Mouse (Mus musculus) kidney, adult 11 months (tissue): ENCODE results near the gene Slc16a5.
"Not testable (repeated sequence)": the region's sequence is repeated elsewhere in the genome, so short reads cannot be mapped to it uniquely, and the experiment has no call there.

Source experiments
- DNase-seq: peaks from one replicate; pipeline ENCODE4 v3.0.0; 2022

The Slc16a5 gene

DNA sequence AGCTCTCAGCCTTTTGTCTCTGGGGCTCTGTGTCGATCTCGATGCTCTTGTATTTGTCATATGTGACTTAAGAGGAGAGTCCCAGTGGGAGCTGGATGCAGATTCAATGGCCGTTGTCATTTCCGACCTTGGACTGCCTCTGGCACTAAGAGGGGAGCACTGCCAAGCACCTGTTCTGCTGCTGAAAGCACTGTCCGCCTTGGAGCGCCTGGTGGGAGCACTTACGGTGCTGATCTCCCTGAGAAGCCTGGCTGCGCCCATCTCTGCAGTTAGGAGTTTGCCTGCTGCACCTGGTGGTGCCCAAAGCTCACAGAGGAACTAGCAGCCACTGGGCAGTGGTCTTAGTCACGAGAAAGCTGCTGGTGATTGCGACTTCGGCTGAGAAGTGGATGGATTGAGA is 21.0 kb downstream of the Slc16a5 start:
- no peak for DNase-seq

DNA sequence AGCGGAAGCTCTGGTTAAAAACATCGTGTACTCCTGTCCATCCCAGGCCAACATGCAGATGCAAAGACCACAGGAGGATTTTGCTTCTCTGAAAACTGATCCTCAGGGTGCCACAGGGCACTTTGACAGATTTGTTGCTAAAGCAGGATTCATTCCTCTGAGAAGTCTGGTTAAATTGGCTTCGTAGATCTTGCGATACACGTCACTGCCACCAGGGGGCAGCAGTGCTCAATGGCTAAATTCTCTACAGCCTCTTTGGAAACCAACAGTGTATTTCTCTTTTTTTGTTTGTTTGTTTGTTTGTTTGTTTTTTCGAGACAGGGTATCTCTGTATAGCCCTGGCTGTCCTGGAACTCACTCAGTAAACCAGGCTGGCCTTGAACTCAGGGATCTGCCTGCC is 21.5 kb downstream of the Slc16a5 start:
- DNase-seq: peak; percentile 51

DNA sequence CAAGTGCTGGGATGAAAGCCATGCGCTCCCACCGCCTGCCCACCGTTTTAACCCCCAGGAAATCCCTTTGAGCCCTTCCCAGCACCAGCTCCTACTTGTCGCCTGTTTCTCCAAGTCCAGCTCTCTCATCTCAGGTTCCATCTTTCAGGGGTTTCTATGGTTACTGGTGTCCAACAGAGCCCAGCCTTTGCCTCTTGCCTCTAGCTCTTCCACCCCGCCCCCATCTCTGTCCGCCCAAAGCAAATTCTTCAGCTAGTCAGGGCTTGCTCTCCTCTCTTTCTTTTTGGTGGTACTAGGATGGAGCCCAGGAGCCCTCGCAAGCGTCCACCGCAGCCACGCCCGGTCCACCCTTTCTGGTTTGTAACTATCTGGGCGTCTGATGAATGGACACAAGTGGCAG is 22.9 kb downstream of the Slc16a5 start:
- DNase-seq: no peak

DNA sequence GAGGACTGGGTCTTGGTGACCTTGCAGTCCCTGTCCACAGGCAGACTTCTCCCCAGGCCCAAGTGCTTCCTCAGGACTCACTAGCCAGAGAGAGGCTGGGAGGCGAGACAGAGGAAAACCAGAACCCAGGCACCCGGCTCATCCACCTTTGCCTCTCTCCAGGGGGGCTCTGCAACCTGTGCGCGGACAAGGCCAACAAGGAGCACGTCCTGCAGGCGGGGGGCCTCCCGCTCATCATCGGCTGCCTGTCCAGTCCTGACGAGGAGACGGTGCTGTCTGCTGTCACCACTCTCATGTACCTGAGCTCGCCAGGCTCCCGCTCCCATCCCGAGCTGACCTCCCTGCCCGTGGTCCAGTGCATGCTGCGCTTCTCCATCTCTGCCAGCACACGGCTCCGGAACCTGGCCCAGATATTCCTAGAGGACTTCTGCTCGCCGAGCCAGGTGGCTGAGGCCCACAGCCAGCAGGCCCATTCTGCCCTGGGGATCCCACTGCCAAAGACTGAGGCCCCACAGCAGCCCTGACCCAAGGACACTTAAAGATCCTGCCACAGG is 26.4 kb downstream of the Slc16a5 start:
- DNase-seq: no peak

DNA sequence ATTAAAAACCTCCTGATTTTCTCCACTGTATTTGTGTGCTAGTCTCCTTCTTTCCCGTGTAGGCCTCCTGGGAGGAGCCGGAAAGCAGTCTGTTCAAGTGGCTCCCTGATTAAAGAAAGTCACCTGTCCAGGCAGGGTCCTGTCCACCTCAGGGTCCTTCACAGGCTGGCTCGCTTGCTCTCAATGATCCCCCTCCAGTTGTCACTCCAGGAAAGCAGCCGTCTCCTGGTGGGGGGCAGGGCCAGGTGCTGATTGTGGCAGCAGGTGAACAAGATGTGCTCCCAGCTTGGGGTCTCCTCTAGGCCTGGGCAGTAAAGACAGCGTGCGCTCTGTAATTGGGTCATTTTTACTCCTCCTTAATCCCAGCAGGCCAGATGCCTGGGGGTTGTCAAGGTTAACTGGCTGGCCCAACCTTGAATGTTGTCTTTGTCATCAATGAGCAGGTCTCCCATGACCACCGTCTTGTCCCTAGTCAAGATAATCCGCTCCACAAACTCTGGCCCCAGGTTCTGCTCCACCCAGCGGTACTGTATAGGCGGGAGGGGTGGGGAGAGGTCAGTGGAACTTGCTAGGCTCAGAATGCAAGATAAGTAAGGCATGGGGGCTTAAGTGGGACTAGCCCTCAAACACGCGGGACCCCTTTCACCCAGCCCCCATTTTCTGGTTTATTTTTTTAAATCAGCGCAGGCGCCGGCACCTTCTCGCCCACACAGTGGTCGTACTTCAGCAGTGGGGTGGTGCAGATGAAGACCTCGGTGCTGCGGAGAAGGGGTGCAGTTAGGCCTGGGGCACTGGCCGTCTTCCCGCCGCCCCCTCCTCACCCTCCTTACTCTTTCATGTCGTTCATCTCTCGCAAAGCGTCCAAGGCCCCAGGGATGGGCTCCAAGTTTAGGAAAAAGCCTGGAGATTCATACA is 28.4 kb downstream of the Slc16a5 start:
- DNase-seq: no peak

DNA sequence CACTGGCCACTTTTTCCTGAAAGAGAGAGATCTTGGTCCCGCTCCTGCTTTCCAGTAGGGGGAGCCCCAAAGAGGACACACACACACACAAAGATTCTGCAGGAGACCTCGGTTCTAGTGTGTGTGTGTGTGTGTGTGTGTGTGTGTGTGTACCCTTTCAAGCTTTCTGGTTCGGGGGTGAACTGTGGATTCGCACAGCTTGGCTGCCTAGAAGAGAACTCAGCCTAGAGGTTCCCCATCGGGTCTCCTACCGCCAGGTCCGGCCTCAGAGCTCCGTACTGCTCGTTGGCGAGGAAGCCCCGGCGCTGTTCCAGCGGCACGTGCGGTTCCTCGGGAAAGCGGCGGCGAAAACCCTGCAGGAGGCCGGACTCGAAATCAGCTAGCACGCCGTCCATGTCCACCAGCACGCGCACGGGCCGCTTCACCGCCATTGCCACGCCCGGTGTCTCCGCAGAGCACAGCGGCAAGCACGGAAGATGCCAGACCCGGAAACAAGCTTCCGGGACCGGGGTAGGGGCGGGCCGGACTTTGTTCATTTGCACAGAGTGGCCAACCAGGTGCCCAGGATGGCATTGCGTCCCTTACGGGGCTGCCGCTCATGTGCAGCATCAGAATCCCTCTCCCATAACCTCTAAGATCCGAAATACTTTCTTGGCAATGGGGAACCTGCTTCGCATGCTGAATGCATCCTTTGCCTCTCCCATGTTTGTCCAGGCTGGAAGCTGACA is 29.2 kb downstream of the Slc16a5 start, which contains the start of gene Nt5c:
Nt5c (minus strand) TSS at position 507 of the 728 bp plus-strand sequence.
- peak; percentile 79 for DNase-seq

DNA sequence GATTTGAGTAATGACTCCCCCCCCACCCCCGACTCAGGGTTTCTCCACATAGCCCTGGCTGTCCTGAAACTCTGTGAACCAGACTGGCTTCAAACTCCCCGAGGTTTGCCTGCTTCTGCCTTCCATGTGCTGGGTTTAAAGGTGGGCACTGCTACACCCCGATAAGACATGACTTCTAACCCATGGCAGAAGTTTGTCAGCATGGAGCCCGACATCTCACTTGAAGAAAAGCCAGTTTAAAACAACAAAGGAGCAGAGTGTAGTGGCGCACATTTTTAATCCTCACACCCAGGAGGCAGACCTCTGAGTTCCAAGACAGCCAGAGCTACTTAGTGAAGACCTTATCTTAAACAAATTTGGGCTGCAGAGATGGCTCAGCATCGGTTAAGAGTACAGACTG is 30.1 kb downstream of the Slc16a5 start:
- DNase-seq: no peak

DNA sequence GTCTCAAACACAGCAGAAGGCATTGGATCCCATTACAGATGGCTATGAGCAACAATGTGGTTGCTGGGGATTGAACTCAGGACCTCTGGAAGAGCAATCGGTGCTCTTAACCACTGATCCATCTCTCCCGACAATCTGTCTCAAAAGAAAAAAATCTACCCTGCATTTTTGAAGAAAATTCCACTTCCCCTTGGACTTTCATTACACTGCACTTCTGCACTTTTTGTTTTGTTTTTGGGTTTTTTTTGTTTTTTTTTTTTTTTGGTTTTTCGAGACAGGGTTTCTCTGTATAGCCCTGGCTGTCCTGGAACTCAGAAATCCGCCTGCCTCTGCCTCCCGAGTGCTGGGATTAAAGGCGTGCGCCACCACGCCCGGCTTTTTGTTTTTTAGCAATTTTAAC is 34.3 kb downstream of the Slc16a5 start:
- not testable (repeated sequence) for DNase-seq

DNA sequence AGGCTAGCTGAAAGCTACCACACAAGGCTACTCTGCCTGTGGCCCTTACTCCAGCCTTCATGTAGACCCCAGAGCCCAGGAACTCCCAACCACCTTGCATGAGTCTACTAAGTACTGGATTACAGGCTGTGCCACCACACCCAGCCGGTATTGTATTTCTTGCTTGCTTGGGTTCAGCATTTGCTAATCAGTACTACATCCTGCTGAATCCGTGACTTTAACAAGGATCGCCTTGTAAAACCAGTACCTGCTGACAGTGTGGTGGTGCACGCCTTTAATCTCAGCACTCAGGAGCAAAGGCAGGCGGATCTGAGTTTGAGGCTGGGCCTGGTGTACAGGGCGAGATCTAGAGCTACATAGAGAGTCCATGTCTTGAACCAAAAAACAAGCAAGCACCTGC is 40.4 kb downstream of the Slc16a5 start:
- DNase-seq: no peak

DNA sequence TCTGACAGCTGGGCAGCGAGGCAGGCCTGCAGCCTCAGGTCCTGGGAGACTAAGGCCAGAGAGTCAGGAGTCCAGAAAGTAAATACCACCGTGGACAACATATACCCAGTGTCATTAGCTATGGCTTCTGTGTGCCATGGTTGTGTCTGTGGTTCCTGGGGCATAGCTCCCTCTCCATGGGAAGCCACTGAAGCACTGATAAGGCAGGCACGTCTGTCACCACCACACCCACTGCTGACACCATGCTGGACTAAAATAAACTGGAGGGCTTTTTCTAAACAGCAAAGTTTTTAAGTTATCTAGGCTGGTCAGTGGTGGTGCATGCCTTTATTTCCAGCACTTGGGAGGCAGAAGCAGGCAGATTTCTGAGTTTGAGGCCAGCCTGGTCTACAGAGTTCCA is 44.3 kb downstream of the Slc16a5 start:
- DNase-seq: no peak

DNA sequence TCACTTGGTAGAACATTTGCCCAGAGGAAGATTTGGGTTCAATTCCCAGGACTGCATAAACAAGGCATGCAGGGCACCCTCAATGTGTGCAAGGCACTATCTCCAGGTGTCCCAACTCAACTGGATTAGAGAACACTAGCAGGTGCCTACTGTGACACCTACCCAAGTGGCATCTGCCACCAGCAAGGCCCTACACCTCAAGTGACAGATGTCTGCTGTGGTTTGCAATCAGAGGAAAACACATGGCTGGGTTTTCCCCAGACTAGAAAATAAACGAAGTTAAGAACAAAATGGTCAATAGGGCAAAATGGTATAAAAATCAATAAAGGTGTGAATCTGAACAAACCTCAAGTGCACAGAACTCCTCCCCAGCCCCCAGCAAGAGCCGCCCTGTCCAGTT is 45.8 kb downstream of the Slc16a5 start:
- DNase-seq: no peak

DNA sequence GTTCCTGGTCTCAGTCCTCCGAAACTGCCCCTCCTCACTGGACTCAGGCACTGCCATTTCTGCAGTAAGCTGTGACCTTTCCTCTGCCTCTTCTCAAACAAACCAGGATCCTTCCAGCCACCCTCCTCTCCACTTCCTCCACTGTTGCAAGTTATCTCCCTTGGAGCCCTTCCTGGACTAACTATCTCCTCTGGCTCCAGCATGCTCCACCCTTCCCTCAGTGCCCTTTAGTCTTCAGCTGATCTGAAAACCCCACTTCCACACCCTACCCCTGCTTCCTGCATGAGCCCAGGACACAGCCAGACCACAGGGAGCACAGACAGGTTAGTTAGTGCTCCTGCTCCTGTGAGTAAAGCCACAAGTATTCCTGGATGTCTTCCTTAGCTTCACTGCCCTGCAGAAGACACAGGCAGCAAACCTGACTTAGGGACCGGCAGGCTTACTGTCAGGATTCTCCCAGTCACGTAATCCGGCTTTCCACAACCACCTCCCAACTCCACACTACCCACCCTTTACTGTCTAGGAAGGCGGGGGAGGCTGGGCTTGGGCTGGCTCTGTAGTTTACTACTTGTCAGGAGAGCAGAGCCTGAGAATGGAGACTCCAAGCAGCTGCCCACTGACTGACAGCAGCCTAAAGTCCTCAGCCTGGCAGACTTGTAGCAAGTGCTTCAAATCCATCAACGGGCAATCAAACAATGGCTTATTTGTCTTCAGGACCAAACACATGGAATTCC is 47.7 kb downstream of the Slc16a5 start:
- DNase-seq: no peak

DNA sequence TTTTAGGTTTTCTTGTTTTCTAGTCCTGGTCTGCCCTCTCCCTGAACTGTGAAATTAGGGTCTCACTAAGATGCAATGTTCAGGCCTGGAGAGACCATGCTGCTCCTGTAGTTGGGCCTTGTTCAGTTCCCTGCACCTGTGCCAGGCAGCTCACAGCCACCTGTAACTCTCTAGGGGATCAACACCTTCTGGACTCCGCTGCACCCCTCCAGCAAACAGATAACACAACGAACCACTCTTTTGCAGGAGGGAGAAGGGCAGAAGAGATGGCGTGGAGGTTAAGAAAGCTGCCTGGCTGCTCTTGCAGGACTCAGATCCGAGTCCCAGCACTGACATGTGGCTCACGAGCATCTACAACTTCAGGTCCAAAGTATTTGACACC is 48.2 kb downstream of the Slc16a5 start:
- DNase-seq: no peak

DNA sequence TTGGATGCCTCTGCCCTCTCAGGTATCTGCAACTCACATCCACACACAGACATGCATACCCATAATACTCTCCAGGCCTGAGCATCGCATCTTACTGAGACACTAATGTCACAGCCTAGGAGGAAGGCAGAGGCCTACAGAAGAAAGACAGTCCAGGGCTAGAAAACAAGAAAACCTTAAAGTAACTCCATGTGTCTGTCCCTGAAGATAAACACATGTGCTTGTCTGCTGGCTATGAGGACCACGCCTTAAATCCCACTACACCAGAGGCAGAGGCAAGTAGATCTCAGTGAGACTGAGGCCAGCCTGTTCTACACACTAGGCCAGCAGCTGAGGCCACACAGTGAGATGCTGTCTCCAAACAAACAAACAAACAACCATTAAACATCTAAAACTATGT is 48.8 kb downstream of the Slc16a5 start:
- DNase-seq: no peak

DNA sequence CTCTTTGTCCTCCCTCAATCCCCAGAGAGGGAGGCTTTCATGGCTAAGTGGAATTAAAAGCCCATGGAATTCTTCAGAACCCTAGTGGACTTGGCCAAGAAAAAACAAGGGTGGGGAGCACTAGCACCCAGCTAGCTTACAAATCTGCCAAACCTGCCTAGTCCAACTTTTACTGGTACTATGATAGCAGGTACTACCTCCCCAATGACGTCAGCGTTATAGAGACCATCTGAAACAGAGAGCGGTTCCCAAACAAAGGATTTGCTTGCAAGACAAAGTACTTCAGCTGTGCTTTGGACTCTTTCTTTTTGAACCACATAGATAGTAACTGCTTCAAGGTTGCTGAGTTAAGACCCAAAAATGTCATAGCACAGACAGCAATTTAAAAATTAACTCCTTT is 49.7 kb downstream of the Slc16a5 start:
- no peak for DNase-seq

DNA sequence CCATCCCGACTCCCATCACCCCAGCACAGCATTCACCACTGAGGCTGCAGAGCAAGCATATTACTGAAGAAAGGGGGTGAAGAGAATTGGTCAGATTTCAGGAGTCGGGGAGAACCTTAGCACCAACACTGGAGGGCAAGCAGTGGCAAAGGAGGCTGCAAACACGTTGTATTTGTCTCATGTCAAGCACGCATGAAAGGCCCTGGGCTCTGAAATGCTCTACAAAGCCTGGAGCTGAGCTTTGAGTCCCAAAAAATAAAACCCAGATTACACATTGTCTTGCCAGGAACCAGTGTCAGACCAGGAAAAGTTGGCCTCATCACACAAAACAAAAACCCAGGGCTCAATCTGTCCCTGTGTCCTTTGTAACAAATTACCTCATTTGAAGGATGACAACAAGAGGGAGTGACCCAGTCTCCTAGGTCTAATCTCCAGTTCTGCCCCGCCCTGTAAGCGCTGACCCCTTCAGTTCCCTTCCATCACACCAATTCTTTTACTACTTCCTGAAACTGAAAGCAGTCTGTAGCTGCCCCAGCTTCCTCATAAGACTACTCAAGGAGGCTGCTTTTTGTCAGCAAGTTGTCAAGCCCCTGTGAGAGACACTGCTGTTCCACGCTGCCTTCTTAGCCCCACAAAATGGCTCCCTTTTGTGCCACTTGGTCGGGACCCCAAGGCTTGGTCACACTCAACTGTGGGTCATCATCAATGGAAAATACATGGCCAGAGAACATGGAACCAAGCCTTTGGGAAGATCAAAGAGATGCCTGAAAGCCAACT is 50.3 kb downstream of the Slc16a5 start:
- no peak for DNase-seq

DNA sequence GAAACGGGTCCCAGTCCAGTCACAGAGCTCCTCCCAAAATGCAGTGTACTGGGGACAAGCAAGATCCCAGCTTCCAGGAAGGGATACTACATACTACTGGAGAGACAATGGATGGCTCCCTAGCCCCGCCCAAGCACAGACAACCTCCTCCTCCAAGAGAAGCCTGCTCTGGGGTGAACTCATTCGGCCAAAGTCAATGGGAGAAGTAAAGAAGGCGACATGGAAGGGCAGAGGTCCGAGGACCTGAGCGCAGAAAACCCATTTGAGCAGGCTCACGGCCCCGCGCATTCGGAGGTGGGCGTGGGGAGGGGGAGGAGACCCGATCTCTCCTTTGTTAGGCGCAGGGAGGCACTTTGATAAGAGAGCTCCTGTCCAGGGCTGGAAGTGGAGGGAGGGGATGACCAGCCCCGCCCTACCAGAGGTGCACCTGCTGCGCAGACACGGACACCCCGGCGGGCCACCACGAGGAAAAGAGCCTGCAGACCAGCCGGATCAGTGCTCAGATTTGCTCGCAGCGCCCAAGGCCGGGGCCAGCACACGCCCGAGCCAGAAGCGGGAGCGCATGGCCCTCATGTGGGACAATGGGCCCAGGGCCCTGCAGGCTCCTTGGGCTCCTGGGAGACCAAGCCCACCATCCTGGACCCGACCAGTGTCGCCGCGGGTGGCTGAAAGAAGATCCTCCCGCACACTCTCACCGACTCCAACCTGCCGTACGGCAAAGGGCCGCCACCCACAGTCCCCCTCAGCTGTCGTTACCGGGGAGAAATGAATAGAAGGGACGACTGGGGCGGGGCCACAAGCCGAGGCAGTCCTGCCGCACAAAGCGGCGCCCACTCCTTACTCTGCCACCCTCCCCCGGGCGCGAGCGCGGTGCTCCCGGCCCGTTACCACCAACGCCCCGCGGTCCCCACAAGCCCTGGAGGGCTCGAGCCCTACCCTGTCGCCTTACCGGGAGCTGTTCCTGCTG is 51.3 kb downstream of the Slc16a5 start:
- DNase-seq: peak; percentile 33

DNA sequence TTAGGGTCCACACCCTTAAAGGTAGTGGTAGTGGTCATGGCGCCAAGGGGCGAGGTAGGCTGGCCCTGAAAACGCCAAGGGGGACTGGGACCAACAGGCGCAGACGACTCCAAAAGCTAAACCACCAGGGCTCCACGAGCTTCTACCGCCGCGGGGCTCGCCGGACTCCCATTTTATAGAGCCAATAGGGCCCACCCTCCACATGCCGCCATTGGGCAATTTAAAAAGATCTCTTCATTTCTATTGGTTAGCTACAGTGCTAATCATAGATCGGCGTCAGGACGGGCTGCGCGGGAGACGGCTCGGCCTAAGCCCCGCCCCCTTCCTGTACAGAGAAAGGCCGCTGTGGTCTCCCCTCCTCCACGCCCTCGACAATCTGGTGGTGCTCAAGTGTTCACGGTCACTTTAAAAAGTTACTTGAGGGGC is 52.0 kb downstream of the Slc16a5 start, which contains the start of gene Jpt1:
Jpt1 (minus strand) TSS at position 150 of the 426 bp plus-strand sequence.
- peak; percentile 97 for DNase-seq

DNA sequence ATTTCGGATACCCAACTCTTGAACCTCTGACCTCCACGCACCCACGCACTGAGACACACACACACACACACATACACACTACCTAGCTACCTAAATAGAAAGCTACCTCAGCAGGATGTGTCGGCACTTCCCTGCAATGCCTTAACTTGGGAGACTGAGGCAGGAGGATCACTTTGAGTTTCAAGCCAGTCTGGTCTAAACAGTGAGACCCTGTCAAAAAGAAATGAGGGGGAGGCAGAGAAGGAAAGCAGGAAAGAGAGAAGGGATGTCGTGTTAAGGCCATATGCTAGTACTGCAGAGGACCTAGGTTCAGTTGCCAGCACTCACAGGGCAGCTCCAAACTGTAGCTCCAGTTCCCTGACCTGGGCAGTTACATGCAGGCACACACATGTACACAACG is 52.7 kb downstream of the Slc16a5 start:
- no peak for DNase-seq

DNA sequence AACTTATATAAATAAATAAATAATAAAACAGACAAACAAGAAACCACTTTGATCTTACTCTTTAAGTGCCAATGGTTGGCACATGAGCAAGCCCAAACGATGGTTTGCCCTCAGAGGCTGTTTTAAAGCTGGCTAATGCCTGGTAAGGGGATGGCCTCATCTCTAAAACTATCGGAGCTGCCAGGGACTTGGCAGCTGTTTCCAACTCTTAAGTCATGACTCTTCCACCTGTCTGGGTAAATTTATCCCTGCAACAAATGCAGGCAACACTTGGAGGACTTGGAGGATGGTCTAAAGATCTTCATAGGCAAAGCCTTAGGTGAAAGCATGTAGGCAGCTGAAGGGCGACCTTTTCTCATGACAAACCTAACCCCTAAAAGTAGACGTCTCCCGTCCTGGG is 54.7 kb downstream of the Slc16a5 start:
- DNase-seq: no peak

DNA sequence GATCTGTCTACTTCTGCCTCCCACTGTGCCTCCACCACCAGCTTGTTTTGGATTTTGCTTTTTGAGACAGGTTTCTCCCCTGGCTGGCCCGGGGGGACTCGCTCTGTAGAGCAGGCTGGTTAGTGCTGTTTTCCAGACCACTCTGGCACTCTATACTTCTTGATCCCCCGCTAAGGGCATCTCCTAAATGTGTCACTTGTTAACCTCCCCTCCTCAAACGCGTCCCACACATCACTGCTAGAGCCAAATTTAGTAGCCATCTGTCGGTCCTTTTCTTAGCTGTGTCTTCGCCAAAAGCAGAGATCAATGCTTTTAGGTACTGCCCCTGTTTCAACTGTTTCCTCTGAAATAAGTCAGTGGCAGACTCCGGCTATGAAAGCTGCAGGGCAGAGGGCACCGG is 56.4 kb downstream of the Slc16a5 start:
- DNase-seq: no peak
